Mouse (Mus musculus) stomach, postnatal 0 days (tissue): ENCODE data around the gene Mphosph10.

Experiments
- CTCF ChIP-seq: IDR thresholded peaks from 2 replicates; pipeline ENCODE4 v1.5.1; 2016; ENCODE audit warnings: antibody characterized with exemption, low read depth, mild to moderate bottlenecking, moderate library complexity
- EP300 ChIP-seq: optimal IDR thresholded peaks from 2 replicates; pipeline ENCODE3; 2016; ENCODE audit warnings: antibody characterized with exemption

DNA sequence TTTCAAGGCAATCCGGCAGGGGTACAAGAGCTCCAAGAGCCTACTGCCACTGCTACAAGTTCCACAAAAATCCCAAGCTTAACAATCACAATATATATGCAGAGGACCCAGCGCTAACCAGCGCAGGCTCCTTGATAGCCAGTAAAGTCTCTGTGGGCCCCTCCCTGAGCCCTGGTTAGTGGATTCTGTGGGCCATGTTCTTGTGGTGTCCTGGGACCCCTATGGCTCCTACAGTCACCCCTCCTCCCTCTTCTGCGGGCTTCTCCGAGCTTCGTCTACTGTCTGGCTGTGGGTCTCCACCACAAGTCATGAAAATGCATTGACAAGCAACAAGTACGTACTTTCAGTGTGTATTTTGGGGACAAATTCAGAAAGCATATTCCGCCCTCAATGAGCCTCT, 589 bp downstream of the Mphosph10 start:
- TF ChIP-seq CTCF = no peak
- no peak for TF ChIP-seq EP300
